8 mouse cellular contexts compared by ENCODE assay signal in genomic region chr13:43191741-43192192, GRCm38 (mm10). TPM values are rescaled to one million over a fixed set of nuclear protein-coding genes. Genes with fewer than 3 reads are reported as not detected.
DNase-seq lines count a peak whose midpoint lies in the region; ATAC-seq and TF ChIP-seq lines count a peak whose summit lies in the region.

No protein-coding gene starts in this region.

- H3K9me3 ChIP-seq in embryonic facial prominence, embryonic 15.5 days (replicated peaks) = no peaks in the 10 kb centered on the region
- H3K9me3 ChIP-seq in hindbrain, embryonic 14.5 days (ENCODE audit: control insufficient read depth, low read length) = 0 out of 2 replicates have a peak, but pooled peaks cover 5% of the 10 kb centered on the region
- no peaks in the 10 kb centered on the region for H3K9me3 ChIP-seq in lung, embryonic 15.5 days

- H3K4me3 ChIP-seq in lung, adult 2 months (replicated peaks; ENCODE audit: extremely low read depth, low read depth, low read length) = peak overlapping the region; percentile 25
- H3K4me3 ChIP-seq in embryonic facial prominence, embryonic 15.5 days (replicated peaks) = no peak overlapping the region
- H3K4me3 ChIP-seq in hindbrain, embryonic 14.5 days (replicated peaks; ENCODE audit: low read length) = no peak overlapping the region
- H3K4me3 ChIP-seq in lung, embryonic 15.5 days = peak overlapping the region; percentile 12; the same call in 1 of the 2 replicates

- H3K4me2 ChIP-seq in embryonic facial prominence, embryonic 15.5 days (replicated peaks) = peak overlapping the region; percentile 28
- peak overlapping the region; percentile 25; the same call in 1 of the 2 replicates for H3K4me2 ChIP-seq in hindbrain, embryonic 14.5 days (replicated peaks)
- H3K4me2 ChIP-seq in lung, embryonic 15.5 days = peak overlapping the region; percentile 50

- ATAC-seq in embryonic facial prominence, embryonic 15.5 days (ENCODE audit: insufficient number of reproducible peaks, low FRiP score, low TSS enrichment, low read depth) = no peak
- ATAC-seq in hindbrain, embryonic 14.5 days (ENCODE audit: low FRiP score) = no peak
- peak; percentile 71; the same call in 1 of the 2 replicates for ATAC-seq in lung, embryonic 15.5 days (ENCODE audit: borderline replicate concordance, extremely low read depth, low FRiP score, low TSS enrichment)

- WGBS in lung, adult 2 months = under 1% methylated on average over 14 of the region's 14 CpGs
- 26% methylated on average over 14 of the region's 14 CpGs for WGBS in embryonic facial prominence, embryonic 15.5 days
- 13% methylated on average over 14 of the region's 14 CpGs for WGBS in hindbrain, embryonic 14.5 days
- 1% methylated on average over 14 of the region's 14 CpGs for WGBS in lung, embryonic 15.5 days

- no peak overlapping the region for H3K9ac ChIP-seq in embryonic facial prominence, embryonic 15.5 days
- H3K9ac ChIP-seq in hindbrain, embryonic 14.5 days = 0 out of 2 replicates have a peak overlapping the region, but pooled peaks have one; percentile 8
- no peak overlapping the region for H3K9ac ChIP-seq in lung, embryonic 15.5 days

- peaks cover 25% of the 10 kb centered on the region for H3K4me1 ChIP-seq in lung, adult 2 months (ENCODE audit: control insufficient read depth, insufficient read depth, low read length)
- H3K4me1 ChIP-seq in embryonic facial prominence, embryonic 15.5 days = peaks cover 6% of the 10 kb centered on the region; the same call in 1 of the 2 replicates
- no peaks in the 10 kb centered on the region for H3K4me1 ChIP-seq in hindbrain, embryonic 14.5 days (replicated peaks; ENCODE audit: control insufficient read depth, insufficient read depth, low read length)
- peaks cover 40% of the 10 kb centered on the region for H3K4me1 ChIP-seq in lung, embryonic 15.5 days

- DNase-seq in lung, adult 2 months = no peak
- DNase-seq in lung, postnatal 25 days (ENCODE audit: low spot score) = no peak
- DNase-seq in hindbrain, embryonic 14.5 days (ENCODE audit: low spot score) = no peak
- DNase-seq in right cerebral cortex, adult 2 months (ENCODE audit: low spot score in 2 of 2) = peak; percentile 69 to 71
- no peak for DNase-seq in natural killer cell, adult 2 months (ENCODE audit: low spot score in 2 of 2)
- DNase-seq in urinary bladder, postnatal 10 days (ENCODE audit: low spot score) = no peak

- H3K36me3 ChIP-seq in embryonic facial prominence, embryonic 15.5 days = no peaks in the 10 kb centered on the region
- no peaks in the 10 kb centered on the region for H3K36me3 ChIP-seq in hindbrain, embryonic 14.5 days (replicated peaks; ENCODE audit: control insufficient read depth, insufficient read depth)
- H3K36me3 ChIP-seq in lung, embryonic 15.5 days = no peaks in the 10 kb centered on the region

- H3K27ac ChIP-seq in embryonic facial prominence, embryonic 15.5 days (replicated peaks) = no peak overlapping the region
- H3K27ac ChIP-seq in hindbrain, embryonic 14.5 days = no peak overlapping the region
- peak overlapping the region; percentile 74 for H3K27ac ChIP-seq in lung, embryonic 15.5 days

- TF ChIP-seq POLR2A in lung, adult 2 months (IDR thresholded peaks at IDR 0.05; ENCODE audit: borderline replicate concordance, extremely low read depth, low read depth, low read length) = no peak

- no peak for TF ChIP-seq CTCF in lung, adult 2 months (IDR thresholded peaks at IDR 0.05; ENCODE audit: insufficient read depth, low read length)

- H3K27me3 ChIP-seq in embryonic facial prominence, embryonic 15.5 days = no peaks in the 10 kb centered on the region
- H3K27me3 ChIP-seq in hindbrain, embryonic 14.5 days (ENCODE audit: control insufficient read depth, insufficient read depth, low read length) = no peaks in the 10 kb centered on the region
- H3K27me3 ChIP-seq in lung, embryonic 15.5 days = no peaks in the 10 kb centered on the region

RNA-seq across cellular contexts. Expression of gene Tbc1d7, which starts 20.5 kb away (rescaled TPM):
- 8.1 and 16.5 TPM in 2 replicates for polyA plus RNA-seq in lung, adult 2 months (2012; rRNA removed)
- polyA plus RNA-seq in embryonic facial prominence, embryonic 15.5 days (2015; fragmentation: Nextera tagmentation; extraction: Ambion mirVana) = 41.3 and 41.4 TPM in 2 replicates
- 82.5 and 91.4 TPM in 2 replicates for polyA plus RNA-seq in hindbrain, embryonic 14.5 days (2014; fragmentation: Nextera tagmentation; extraction: Ambion mirVana)
- 48.4 and 50.2 TPM in 2 replicates for polyA plus RNA-seq in lung, embryonic 15.5 days (2015; fragmentation: Nextera tagmentation; extraction: Ambion mirVana)

Comparison
In these comparisons a context has a peak if more than half of its experiments do, and no peak if none do; other contexts are left out.
1. DNase-seq: peak in right cerebral cortex, adult 2 months (2 of 2); none in lung, adult 2 months (single experiment), lung, postnatal 25 days (single experiment), hindbrain, embryonic 14.5 days (single experiment), natural killer cell, adult 2 months (0 of 2) and urinary bladder, postnatal 10 days (single experiment).
2. H3K4me3 ChIP-seq: peak in lung, adult 2 months (single experiment) and lung, embryonic 15.5 days (single experiment); none in embryonic facial prominence, embryonic 15.5 days (single experiment) and hindbrain, embryonic 14.5 days (single experiment).
3. Peak in every context shown above with its lines, with median percentiles within 50 percentile points of each other: H3K4me2 ChIP-seq.